Mouse (Mus musculus) layer of hippocampus, adult 9-10 months (tissue): Measurements from ENCODE around the gene Metap1.
"Not testable (repeated sequence)": the region's sequence is repeated elsewhere in the genome, so short reads cannot be mapped to it uniquely, and the experiment has no call there.

Source experiments
- DNase-seq: peaks from one replicate; pipeline ENCODE4 v3.0.0; 2022; ENCODE audit warnings: low spot score

Gene Metap1

DNA sequence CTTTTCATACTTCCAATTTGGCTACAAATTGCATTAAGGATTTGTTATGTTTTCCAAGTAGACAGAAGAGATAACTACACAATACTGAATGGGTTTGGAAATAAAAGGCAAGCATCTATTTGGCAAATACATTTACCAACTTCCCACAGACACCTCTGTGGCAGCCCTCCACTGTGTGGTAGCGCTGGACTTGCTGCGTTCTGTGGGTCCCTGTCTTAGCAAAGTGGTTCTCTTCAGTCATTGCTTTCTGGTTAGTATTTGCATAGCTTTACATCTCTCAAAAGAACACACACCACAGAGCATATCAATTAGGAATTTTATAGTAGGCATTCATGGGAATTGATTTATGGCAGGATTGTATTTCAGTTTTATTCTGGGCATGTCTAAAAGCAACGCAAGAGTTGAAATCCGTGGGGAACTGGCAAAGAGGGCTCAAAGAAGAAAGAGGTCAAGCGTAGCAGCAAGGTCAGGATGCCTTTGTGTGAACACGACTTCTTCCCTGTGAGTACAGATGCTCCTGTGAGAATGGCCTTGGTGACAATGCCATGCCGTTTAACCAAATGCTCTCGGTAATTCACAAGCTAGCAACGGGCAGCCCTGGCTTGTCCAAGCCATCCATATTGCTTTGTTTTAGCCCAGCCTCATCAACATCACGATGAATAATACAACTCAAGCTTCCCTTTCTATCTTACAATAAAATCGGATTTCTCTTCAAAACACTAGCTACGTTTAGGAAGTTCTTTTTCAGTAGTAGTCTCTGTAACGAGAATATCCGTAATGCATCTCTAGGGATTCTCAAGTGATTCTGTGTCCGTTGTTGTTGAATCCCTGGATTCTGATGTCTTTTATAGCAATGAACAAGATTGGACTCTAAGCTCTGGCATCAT, 10.8 kb upstream of the Metap1 start:
- DNase-seq = no peak

- no peak for DNase-seq
Observed at GRCm38 (mm10) chr3:138498731-138499130, 9.4 kb upstream of the Metap1 start.

GRCm38 (mm10) chr3:138495166-138496145, 6.1 kb upstream of the Metap1 start:
- no peak for DNase-seq

DNA sequence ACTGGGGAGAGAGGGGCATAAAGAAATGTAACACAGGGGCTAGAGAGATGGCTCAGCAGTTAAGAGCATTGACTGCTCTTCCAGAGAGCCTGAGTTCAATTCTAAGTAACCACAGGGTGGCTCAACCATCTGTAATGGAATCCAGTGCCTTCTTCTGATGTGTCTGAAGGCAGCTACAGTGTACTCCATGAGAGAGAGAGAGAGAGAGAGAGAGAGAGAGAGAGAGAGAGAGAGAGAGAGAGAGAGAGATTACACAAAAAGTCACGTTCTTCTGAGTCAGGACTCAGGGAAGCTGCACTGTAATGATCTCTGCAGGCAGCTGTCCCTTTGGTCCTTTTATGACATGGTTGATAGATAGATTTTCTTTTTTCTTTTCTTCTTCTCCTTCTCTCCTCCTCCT, 5.2 kb upstream of the Metap1 start:
- no peak for DNase-seq

DNA sequence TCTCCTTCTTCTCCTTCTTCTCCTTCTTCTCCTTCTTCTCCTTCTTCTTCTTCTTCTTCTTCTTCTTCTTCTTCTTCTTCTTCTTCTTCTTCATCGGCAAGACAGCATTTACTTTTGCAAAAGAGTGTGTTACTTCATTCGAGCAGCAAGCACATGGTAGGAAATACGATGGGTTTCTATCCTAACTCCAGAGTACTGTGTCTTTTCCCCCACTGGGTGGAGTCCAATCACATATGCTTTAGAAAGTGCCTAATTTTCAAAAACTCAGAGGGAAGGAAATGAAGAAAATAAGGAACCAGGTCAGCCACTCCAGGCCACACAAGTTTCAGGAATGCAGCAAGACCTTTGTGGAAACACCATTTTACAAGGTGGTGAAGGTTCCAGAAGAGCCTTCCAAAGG, 4.4 kb upstream of the Metap1 start:
- DNase-seq = no peak

- no peak for DNase-seq
Observed at GRCm38 (mm10) chr3:138490034-138490337, 671 bp upstream of the Metap1 start.

GRCm38 (mm10) chr3:138488584-138489326, 560 bp downstream of the Metap1 start:
- no peak for DNase-seq

GRCm38 (mm10) chr3:138483240-138483639, 6.1 kb downstream of the Metap1 start:
- no peak for DNase-seq

GRCm38 (mm10) chr3:138481526-138482284, 7.6 kb downstream of the Metap1 start:
- DNase-seq = no peak

GRCm38 (mm10) chr3:138479489-138479888, 9.8 kb downstream of the Metap1 start:
- no peak for DNase-seq

DNA sequence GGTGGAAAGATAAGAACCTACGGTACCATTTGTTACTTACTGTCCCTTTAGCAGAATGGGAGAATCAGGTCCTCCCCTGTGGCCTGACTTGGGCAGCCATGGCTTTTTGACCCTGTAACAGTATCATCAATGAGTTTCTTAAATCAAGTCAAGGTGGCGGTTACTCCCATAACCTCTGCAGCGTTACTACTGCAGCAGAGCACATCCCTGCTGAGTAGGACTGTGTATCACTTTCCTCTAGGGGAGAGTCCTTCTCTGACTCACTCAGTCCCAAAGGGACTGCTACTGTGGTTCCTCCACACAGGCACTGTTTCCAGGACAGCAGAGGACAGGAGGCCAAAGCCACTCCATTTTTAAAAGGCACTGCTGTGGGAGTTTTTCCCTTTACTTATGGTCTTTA, 18.2 kb downstream of the Metap1 start:
- no peak for DNase-seq

GRCm38 (mm10) chr3:138466656-138467055, 22.7 kb downstream of the Metap1 start:
- not testable (repeated sequence) for DNase-seq

DNA sequence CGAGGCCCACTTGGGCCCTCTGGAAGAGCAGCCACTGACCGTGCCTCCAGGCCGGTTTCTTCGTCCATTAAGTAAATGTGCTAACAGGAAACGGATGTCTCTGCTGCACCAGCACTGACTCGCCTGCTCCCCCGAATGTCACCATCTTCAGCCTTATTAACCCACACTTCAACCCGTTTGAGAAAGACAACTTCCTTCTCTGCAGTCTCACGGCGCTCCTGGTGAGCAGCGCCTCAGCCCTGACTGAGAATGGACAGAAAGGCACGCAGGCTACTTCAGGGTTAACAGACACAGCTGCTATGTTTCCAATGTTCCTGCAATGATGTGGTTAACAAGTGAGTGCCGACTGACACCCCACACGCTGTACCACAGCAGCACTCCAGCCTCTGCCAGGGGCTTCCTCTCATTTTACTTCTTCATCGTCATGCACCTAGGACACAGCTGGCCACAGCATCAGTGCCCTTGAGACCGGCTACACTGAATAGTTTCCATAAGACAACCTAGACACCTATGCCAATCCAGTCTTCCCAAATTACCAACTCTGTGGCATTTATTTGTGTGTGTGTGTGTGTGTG, 24.7 kb downstream of the Metap1 start:
- DNase-seq = no peak

- no peak for DNase-seq
Observed at GRCm38 (mm10) chr3:138463807-138464206, 25.5 kb downstream of the Metap1 start.

- no peak for DNase-seq
Observed at GRCm38 (mm10) chr3:138463137-138463536, 26.2 kb downstream of the Metap1 start.

DNA sequence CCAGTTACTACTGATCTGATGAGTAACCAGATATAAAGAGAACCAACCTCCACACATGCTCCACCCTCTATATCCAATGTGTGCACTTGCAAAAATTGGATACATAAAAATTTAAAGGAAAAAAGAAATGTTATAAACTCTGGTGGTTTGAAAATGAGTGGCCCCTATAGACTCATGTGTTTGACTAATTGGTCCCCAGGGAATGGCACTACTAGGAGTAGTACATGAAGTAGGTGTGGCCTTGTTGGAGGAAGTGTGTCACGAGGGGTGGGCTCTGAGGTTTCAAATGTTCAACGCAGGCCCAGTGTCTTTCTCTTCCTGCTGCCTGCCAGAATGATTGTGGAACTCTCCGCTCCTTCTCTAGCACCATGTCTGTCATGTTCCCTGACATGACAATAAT, 27.5 kb downstream of the Metap1 start:
- no peak for DNase-seq

- DNase-seq = no peak
Observed at GRCm38 (mm10) chr3:138460260-138460659, 29.1 kb downstream of the Metap1 start.

DNA sequence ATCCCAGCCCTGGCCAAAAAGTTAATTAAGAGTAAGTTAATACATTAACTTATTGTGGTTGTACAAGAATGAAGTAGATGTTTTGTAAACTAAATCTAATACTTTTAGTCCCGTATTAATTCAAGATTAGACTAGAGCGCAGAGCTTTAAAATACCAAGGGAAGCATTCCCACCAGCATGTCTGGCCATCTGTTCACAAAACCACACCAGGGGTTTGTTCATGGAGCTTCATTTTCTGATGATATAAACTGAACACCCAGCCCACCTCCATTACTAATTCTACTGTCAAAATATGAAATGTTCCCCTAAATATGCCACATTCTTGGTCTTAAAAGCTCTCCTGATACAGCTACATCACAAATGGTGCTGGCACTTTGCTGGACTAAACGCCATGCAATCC, 30.9 kb downstream of the Metap1 start:
- no peak for DNase-seq

GRCm38 (mm10) chr3:138454711-138455435, 34.4 kb downstream of the Metap1 start:
- DNase-seq = no peak

GRCm38 (mm10) chr3:138454234-138454633, 35.1 kb downstream of the Metap1 start:
- DNase-seq = no peak
